Mouse (Mus musculus) forebrain, embryonic 12.5 days (tissue): ENCODE results near the gene Smarcc1. TPM values are rescaled to one million over a fixed set of nuclear protein-coding genes. Genes with fewer than 3 reads are reported as not detected.

Source experiments
- ATAC-seq: fragments of 200-750 bp; cut with Nextera tagmentation; 2 replicates; pipeline ENCODE4 v1.8.0; 2017; ENCODE audit warnings: moderate TSS enrichment; ENCODE audit not compliant: low FRiP score
- H3K27ac ChIP-seq: fragments of 300-500 bp; sonication (generic); 2 replicates; pipeline ENCODE4 v1.5.1; 2016; ENCODE audit warnings: mild to moderate bottlenecking
- H3K27me3 ChIP-seq: fragments of 300-500 bp; sonication (generic); 2 replicates; pipeline ENCODE4 v1.6.1; 2016; ENCODE audit warnings: mild to moderate bottlenecking
- H3K36me3 ChIP-seq: fragments of 300-500 bp; sonication (generic); replicated peaks from 2 replicates; pipeline ENCODE4 v1.6.1; 2016; ENCODE audit warnings: mild to moderate bottlenecking
- H3K4me1 ChIP-seq: fragments of 300-500 bp; sonication (generic); 2 replicates; pipeline ENCODE4 v1.6.1; 2016
- H3K4me2 ChIP-seq: fragments of 300-500 bp; sonication (generic); 2 replicates; pipeline ENCODE4 v1.6.1; 2016; ENCODE audit warnings: mild to moderate bottlenecking, moderate library complexity
- H3K4me3 ChIP-seq: fragments of 300-500 bp; sonication (generic); replicated peaks from 2 replicates; pipeline ENCODE4 v1.5.1; 2016; ENCODE audit warnings: mild to moderate bottlenecking
- H3K9ac ChIP-seq: fragments of 300-500 bp; sonication (generic); 2 replicates; pipeline ENCODE4 v1.6.1; 2016; ENCODE audit warnings: mild to moderate bottlenecking
- H3K9me3 ChIP-seq: fragments of 300-500 bp; sonication (generic); 2 replicates; pipeline ENCODE4 v1.6.1; 2016
- WGBS: fragments of 180-500 bp; shearing (Covaris S2); methylation state at CpG from one replicate; pipeline ENCODE4 v1.1.7; 2016; 5-methylcytosine and 5-hydroxymethylcytosine counted together
- polyA plus RNA-seq: library from polyadenylated mRNA; unstranded; fragments of >200 nt; fragmentation: Nextera tagmentation; extraction: Ambion mirVana; gene quantifications from 2 replicates; pipeline ENCODE4 v1.2.1, GENCODE M21; 2016

The Smarcc1 gene
- polyA plus RNA-seq, 1 experiment from 2014 or later, result 235 TPM

DNA sequence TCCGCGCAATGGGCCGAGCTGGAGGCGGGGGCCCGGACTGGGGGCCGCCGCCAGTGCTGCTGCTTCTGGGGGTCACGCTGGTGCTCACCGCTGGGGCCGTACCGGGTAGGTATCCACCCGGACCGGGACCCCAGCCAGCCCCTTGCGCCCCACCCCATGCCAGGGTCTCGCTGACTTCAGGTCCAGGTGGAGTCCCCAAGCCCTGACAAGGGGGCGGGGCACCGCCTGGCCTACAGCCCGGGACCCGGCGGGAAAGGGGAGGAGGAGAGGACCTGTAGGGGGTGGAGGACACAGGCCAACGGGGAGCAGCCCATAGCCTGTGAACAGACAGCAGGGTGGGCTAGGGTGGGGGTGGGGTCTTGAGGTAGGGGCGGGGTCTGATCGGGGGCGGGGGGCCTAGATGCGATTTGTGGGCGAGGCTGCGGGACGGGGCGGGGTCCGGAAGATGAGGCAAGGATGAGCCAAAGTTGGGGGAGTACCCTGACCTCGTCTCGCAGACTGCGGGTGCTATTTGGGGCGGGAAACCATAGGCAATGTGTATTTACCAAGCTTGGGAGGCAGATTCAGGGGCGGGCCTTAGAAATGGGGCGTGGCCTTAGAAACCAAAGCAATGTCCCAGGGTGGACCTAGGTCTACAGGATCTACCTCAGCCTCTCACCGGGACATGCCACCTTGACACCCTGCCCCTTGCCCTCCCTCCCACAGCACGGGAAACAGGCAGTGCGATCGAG is 128.2 kb downstream of the Smarcc1 start:
- H3K4me3 ChIP-seq, result peak overlapping the region; percentile 75
- peaks cover 12% of the 10 kb centered on the region for H3K36me3 ChIP-seq
- H3K27ac ChIP-seq, result peak overlapping the region; percentile 85
- 3% methylated on average over 36 of the region's 40 CpGs for WGBS
- H3K4me2 ChIP-seq, result peak overlapping the region; percentile 100
- ATAC-seq, result peak; percentile 65
- H3K9ac ChIP-seq, result peak overlapping the region; percentile 72
- no peaks in the 10 kb centered on the region for H3K9me3 ChIP-seq
- peaks cover 15% of the 10 kb centered on the region; the same call in 1 of the 2 replicates for H3K27me3 ChIP-seq
- peaks cover 52% of the 10 kb centered on the region for H3K4me1 ChIP-seq

GRCm38 (mm10) chr9:110246321-110246640 is 128.8 kb downstream of the Smarcc1 start:
- Histone ChIP-seq H3K9ac (0 out of 2 replicates have a peak overlapping the region, but pooled peaks have one; percentile 72), H3K27me3 (peaks cover 15% of the 10 kb centered on the region; the same call in 1 of the 2 replicates)
- 45% methylated on average over 13 of the region's 13 CpGs for WGBS

GRCm38 (mm10) chr9:110247049-110247448 is 129.5 kb downstream of the Smarcc1 start:
- peaks cover 15% of the 10 kb centered on the region; the same call in 1 of the 2 replicates for H3K27me3 ChIP-seq
- peaks cover 8% of the 10 kb centered on the region for H3K36me3 ChIP-seq
- no peak overlapping the region for H3K9ac ChIP-seq
- ATAC-seq, result no peak
- H3K4me2 ChIP-seq, result no peak overlapping the region
- WGBS, result 85% methylated on average over 10 of the region's 10 CpGs
- no peaks in the 10 kb centered on the region for H3K9me3 ChIP-seq
- peaks cover 59% of the 10 kb centered on the region for H3K4me1 ChIP-seq
- H3K4me3 ChIP-seq, result no peak overlapping the region
- H3K27ac ChIP-seq, result no peak overlapping the region

More at GRCm38 (mm10) chr9:110246321-110246640, 128.8 kb downstream of the Smarcc1 start:
- Histone ChIP-seq H3K27ac (no peak overlapping the region), H3K4me3 (peak overlapping the region; percentile 75), H3K4me1 (peaks cover 57% of the 10 kb centered on the region), H3K36me3 (peaks cover 12% of the 10 kb centered on the region), H3K4me2 (peak overlapping the region; percentile 100), H3K9me3 (no peaks in the 10 kb centered on the region)
- ATAC-seq, result 0 out of 2 replicates have a peak, but pooled peaks have one; percentile 0

DNA sequence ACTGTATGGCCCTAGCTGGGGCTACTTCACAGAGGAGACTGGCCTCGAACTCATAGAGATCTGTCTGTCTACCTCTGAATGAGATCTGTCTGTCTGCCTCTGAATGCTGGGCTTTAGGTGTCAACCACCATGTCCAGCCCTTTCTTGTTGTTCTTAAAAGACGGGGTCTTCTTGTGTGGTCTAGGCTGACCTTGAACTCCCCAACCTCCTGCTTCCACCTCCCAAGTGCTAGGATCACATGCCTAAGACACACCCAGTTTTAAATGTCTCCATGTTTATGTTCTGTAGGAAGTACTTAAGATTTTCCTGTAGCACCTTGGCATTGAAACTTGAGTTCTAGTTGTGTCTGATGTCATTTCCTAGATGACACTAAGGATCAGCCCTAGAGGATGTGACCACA is 131.4 kb downstream of the Smarcc1 start:
- peaks cover 59% of the 10 kb centered on the region for H3K4me1 ChIP-seq
- no peak for ATAC-seq
- H3K36me3 ChIP-seq, result 0 out of 2 replicates have a peak, but pooled peaks cover 3% of the 10 kb centered on the region
- peak overlapping the region; percentile 96 for H3K27ac ChIP-seq
- peaks cover 10% of the 10 kb centered on the region; the same call in 1 of the 2 replicates for H3K27me3 ChIP-seq
- H3K4me2 ChIP-seq, result peak overlapping the region; percentile 44; the same call in 1 of the 2 replicates
- no peak overlapping the region for H3K4me3 ChIP-seq
- no peaks in the 10 kb centered on the region for H3K9me3 ChIP-seq
- 78% methylated on average over 2 of the region's 2 CpGs for WGBS
- H3K9ac ChIP-seq, result no peak overlapping the region

- H3K4me3 ChIP-seq, result 0 out of 2 replicates have a peak overlapping the region, but pooled peaks have one; percentile 10
- H3K4me1 ChIP-seq, result peaks cover 52% of the 10 kb centered on the region
- H3K4me2 ChIP-seq, result peak overlapping the region; percentile 44
- 0 out of 2 replicates have a peak, but pooled peaks cover 3% of the 10 kb centered on the region for H3K27me3 ChIP-seq
- H3K36me3 ChIP-seq, result 0 out of 2 replicates have a peak, but pooled peaks cover 3% of the 10 kb centered on the region
- 3% methylated on average over 11 of the region's 11 CpGs for WGBS
- H3K9me3 ChIP-seq, result no peaks in the 10 kb centered on the region
- peak overlapping the region; percentile 42; the same call in 1 of the 2 replicates for H3K9ac ChIP-seq
- peak; percentile 83 for ATAC-seq
- peak overlapping the region; percentile 96 for H3K27ac ChIP-seq
These were observed 132.5 kb downstream of the Smarcc1 start for GRCm38 (mm10) chr9:110249823-110250543.

- Histone ChIP-seq H3K4me2 (no peak overlapping the region), H3K36me3 (0 out of 2 replicates have a peak, but pooled peaks cover 3% of the 10 kb centered on the region), H3K27ac (peak overlapping the region; percentile 96), H3K9ac (no peak overlapping the region), H3K4me3 (no peak overlapping the region), H3K4me1 (peaks cover 53% of the 10 kb centered on the region), H3K9me3 (no peaks in the 10 kb centered on the region), H3K27me3 (0 out of 2 replicates have a peak, but pooled peaks cover 3% of the 10 kb centered on the region)
- no peak for ATAC-seq
- 88% methylated on average over 14 of the region's 14 CpGs for WGBS
These were observed 133.3 kb downstream of the Smarcc1 start for GRCm38 (mm10) chr9:110250776-110251175.

DNA sequence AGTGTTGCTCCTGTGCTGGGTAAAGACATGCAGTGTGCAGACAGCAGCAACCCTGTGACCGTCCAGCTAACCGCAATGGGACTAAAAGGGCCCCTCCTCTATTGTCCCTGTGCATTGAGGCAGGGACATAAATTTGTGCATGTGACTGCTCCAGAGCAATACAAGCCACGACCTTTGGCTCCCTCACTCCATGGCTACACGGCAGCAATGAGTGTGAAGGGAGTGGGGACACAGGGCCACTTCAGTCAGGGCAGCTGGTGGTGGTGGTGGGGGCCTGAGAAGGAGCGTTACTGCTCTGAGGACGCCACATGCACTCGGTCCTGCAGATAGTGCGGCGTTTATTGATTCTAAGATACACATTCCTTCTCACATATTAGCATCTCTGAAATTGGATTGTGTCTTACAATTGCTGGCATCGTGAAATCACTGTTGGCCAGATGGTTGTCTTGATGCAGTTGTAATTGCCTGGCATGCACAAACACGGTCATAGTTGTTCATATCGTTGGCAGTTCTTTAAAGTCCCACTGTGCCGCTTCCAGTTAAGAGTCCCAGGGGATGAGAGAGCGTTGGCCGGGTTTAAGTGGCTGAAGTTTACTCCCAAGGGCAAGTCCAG is 138.0 kb downstream of the Smarcc1 start:
- Histone ChIP-seq H3K27me3 (no peaks in the 10 kb centered on the region), H3K9me3 (no peaks in the 10 kb centered on the region), H3K27ac (peak overlapping the region; percentile 67), H3K36me3 (peaks cover 2% of the 10 kb centered on the region), H3K4me3 (no peak overlapping the region), H3K9ac (no peak overlapping the region), H3K4me1 (peaks cover 27% of the 10 kb centered on the region), H3K4me2 (no peak overlapping the region)
- 44% methylated on average over 15 of the region's 15 CpGs for WGBS
- ATAC-seq, result peak; percentile 86

DNA sequence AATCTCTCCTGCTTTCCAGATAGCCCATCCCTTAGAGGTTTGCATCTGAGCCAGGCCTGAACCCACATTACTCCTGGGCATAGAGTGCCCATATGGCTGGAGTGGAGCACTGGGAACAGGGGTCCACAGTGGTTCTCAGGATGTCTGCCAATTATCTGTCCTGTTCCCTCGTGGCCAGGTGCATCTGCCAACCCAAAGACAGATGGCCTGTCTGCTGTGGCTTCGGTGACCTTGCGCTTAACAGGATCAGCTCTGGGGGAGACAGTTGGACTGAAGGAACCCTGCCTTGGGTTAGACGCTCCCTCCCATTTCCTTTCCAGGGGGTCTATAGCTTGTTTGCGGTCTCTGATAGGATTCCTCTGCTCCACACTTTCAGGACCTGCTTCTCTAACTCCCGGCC is 141.1 kb downstream of the Smarcc1 start:
- Histone ChIP-seq H3K4me1 (peaks cover 18% of the 10 kb centered on the region), H3K36me3 (peaks cover 7% of the 10 kb centered on the region), H3K4me2 (no peak overlapping the region), H3K9me3 (no peaks in the 10 kb centered on the region), H3K4me3 (no peak overlapping the region), H3K9ac (no peak overlapping the region), H3K27ac (no peak overlapping the region; the same call in 1 of the 2 replicates), H3K27me3 (no peaks in the 10 kb centered on the region)
- ATAC-seq, result no peak
- 89% methylated on average over 6 of the region's 6 CpGs for WGBS

DNA sequence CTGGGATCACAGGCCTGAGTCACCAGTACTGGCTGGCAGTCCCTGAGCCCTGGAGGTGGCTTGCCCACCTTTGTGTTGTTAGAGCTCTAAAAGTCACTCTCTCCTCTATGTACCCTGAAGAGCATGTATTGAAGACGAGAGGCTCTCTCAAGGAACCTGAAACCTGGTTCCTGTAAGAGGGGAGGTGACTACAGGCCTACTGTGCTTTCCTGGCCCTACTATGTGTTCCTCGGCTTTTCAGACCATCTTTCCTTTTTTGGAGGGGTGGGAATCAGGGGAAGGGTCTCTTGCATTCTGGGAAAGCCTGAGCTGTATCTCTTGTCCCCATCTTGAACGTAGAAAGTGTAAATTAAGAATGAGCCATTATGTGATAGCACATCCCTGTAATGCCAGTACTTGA is 141.6 kb downstream of the Smarcc1 start:
- peaks cover 7% of the 10 kb centered on the region for H3K36me3 ChIP-seq
- H3K4me1 ChIP-seq, result peaks cover 18% of the 10 kb centered on the region
- no peak overlapping the region for H3K4me3 ChIP-seq
- 84% methylated on average over 3 of the region's 3 CpGs for WGBS
- H3K27me3 ChIP-seq, result no peaks in the 10 kb centered on the region
- no peak overlapping the region; the same call in 1 of the 2 replicates for H3K27ac ChIP-seq
- no peak overlapping the region for H3K9ac ChIP-seq
- H3K9me3 ChIP-seq, result no peaks in the 10 kb centered on the region
- no peak overlapping the region for H3K4me2 ChIP-seq
- no peak for ATAC-seq

DNA sequence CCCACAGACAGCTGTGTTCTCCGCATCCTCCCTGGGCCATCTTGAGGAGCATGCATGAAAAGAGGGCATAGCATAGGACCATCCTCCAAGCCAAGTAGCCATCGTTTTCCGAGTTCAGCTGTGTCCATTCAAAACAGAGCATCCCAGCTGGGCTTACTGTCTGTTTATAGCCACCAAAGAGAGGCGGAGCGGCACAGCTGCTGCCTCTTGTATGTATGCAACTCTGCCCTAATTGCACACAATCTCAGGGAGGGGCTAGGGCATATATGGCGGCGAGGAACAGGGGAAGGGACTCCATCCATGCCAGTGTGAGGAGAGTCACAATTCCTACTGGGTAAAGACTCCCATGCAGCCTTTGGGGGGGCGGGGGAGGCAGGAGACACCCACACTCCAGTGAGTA is 145.7 kb downstream of the Smarcc1 start:
- ATAC-seq, result no peak
- WGBS, result 75% methylated on average over 8 of the region's 8 CpGs
- H3K27ac ChIP-seq, result no peak overlapping the region

DNA sequence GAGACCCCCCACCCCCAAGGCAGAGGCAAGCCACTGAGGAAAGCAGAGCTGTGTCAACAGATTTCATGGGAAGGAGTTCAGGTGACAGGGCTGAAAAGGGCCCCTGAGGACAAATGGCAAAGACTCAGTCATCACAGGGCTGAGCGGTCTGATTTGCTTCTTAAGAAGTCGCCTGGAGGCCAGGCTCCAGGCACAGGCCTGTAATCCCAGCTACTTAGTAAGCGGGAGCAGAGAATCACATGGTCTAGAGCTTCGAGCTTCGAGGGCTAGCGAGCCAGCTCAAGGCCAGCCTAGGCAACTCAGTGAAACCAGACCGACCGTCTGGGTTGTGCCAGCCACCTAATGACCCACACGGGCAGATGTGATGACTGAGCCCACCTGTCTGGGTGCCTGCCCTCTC is 147.5 kb downstream of the Smarcc1 start:
- no peaks in the 10 kb centered on the region for H3K9me3 ChIP-seq
- no peak overlapping the region for H3K27ac ChIP-seq
- ATAC-seq, result no peak
- no peak overlapping the region for H3K4me3 ChIP-seq
- no peaks in the 10 kb centered on the region for H3K27me3 ChIP-seq
- H3K9ac ChIP-seq, result no peak overlapping the region
- peaks cover 7% of the 10 kb centered on the region for H3K36me3 ChIP-seq
- H3K4me2 ChIP-seq, result no peak overlapping the region
- no peaks in the 10 kb centered on the region for H3K4me1 ChIP-seq
- 82% methylated on average over 9 of the region's 9 CpGs for WGBS

More for the DNA sequence above, 145.7 kb downstream of the Smarcc1 start:
- Histone ChIP-seq H3K4me3 (no peak overlapping the region), H3K4me1 (no peaks in the 10 kb centered on the region), H3K9ac (no peak overlapping the region), H3K36me3 (peaks cover 7% of the 10 kb centered on the region), H3K27me3 (no peaks in the 10 kb centered on the region), H3K4me2 (no peak overlapping the region), H3K9me3 (no peaks in the 10 kb centered on the region)

GRCm38 (mm10) chr9:110268416-110268815 is 150.9 kb downstream of the Smarcc1 start:
- Histone ChIP-seq H3K27ac (no peak overlapping the region), H3K9ac (no peak overlapping the region), H3K36me3 (no peaks in the 10 kb centered on the region), H3K27me3 (no peaks in the 10 kb centered on the region), H3K4me1 (no peaks in the 10 kb centered on the region), H3K9me3 (no peaks in the 10 kb centered on the region), H3K4me2 (no peak overlapping the region), H3K4me3 (no peak overlapping the region)
- no peak for ATAC-seq
- WGBS, result 89% methylated on average over 10 of the region's 10 CpGs
